Mouse (Mus musculus): ENCODE measurements at regions not wholly inside any gene's neighbourhood (a gene's known extent, or its start where the extent isn't known, plus 50 kb on each side); places are given as distances from the start of the nearest gene placed in this dataset.
"Not testable (repeated sequence)": the region's sequence is repeated elsewhere in the genome, so short reads cannot be mapped to it uniquely, and the experiment has no call there.

- no peaks in the 10 kb centered on the region for H3K4me1 ChIP-seq (ENCODE audit: control insufficient read depth, insufficient read depth, low read length)
- H3K36me3 ChIP-seq (ENCODE audit: control insufficient read depth, insufficient read depth, low read length) = no peaks in the 10 kb centered on the region
- DNase-seq (no peak), ATAC-seq (ENCODE audit: low FRiP score, low TSS enrichment) (no peak)
- H3K4me3 ChIP-seq (replicated peaks; ENCODE audit: low read depth, low read length) = no peak overlapping the region
- H3K27me3 ChIP-seq (ENCODE audit: control insufficient read depth, insufficient read depth, low read length) = no peaks in the 10 kb centered on the region
- no peak overlapping the region for H3K27ac ChIP-seq (replicated peaks; ENCODE audit: low read depth, low read length)
- H3K4me2 ChIP-seq (ENCODE audit: low read length) = no peak overlapping the region
- H3K9me3 ChIP-seq (ENCODE audit: control insufficient read depth, low read length) = no peaks in the 10 kb centered on the region
- no peak overlapping the region for H3K9ac ChIP-seq (replicated peaks; ENCODE audit: low read length)
Measured at GRCm38 (mm10) chr4:114296380-114296779, 110.1 kb upstream of the Trabd2b start.

- not testable (repeated sequence) for H3K4me3 ChIP-seq (replicated peaks; ENCODE audit: low read depth, low read length); H3K9ac ChIP-seq (replicated peaks; ENCODE audit: low read length); H3K27me3 ChIP-seq (ENCODE audit: control insufficient read depth, insufficient read depth, low read length); H3K4me1 ChIP-seq (ENCODE audit: control insufficient read depth, insufficient read depth, low read length); DNase-seq; H3K4me2 ChIP-seq (ENCODE audit: low read length); H3K9me3 ChIP-seq (ENCODE audit: control insufficient read depth, low read length); H3K36me3 ChIP-seq (ENCODE audit: control insufficient read depth, insufficient read depth, low read length); H3K27ac ChIP-seq (replicated peaks; ENCODE audit: low read depth, low read length); ATAC-seq (ENCODE audit: low FRiP score, low TSS enrichment)
- WGBS = 72% methylated on average over 1 of the region's 1 CpGs
Measured at GRCm38 (mm10) chr4:114298517-114298916, 108.0 kb upstream of the Trabd2b start.

GRCm38 (mm10) chr4:114300390-114301012 lies 106.0 kb upstream of the Trabd2b start:
- Histone ChIP-seq H3K27me3 (ENCODE audit: control insufficient read depth, insufficient read depth, low read length) (no peaks in the 10 kb centered on the region), H3K4me3 (replicated peaks; ENCODE audit: low read depth, low read length) (no peak overlapping the region), H3K27ac (replicated peaks; ENCODE audit: low read depth, low read length) (no peak overlapping the region), H3K9me3 (ENCODE audit: control insufficient read depth, low read length) (no peaks in the 10 kb centered on the region), H3K36me3 (ENCODE audit: control insufficient read depth, insufficient read depth, low read length) (no peaks in the 10 kb centered on the region), H3K4me1 (ENCODE audit: control insufficient read depth, insufficient read depth, low read length) (no peaks in the 10 kb centered on the region), H3K4me2 (ENCODE audit: low read length) (no peak overlapping the region), H3K9ac (replicated peaks; ENCODE audit: low read length) (no peak overlapping the region)
- 43% methylated on average over 3 of the region's 3 CpGs for WGBS
- DNase-seq = peak; percentile 74
- no peak for ATAC-seq (ENCODE audit: low FRiP score, low TSS enrichment)

- Histone ChIP-seq H3K4me2 (ENCODE audit: low read length) (no peak overlapping the region), H3K27me3 (ENCODE audit: control insufficient read depth, insufficient read depth, low read length) (no peaks in the 10 kb centered on the region), H3K36me3 (ENCODE audit: control insufficient read depth, insufficient read depth, low read length) (no peaks in the 10 kb centered on the region), H3K4me1 (ENCODE audit: control insufficient read depth, insufficient read depth, low read length) (no peaks in the 10 kb centered on the region), H3K4me3 (replicated peaks; ENCODE audit: low read depth, low read length) (no peak overlapping the region), H3K27ac (replicated peaks; ENCODE audit: low read depth, low read length) (no peak overlapping the region), H3K9ac (replicated peaks; ENCODE audit: low read length) (no peak overlapping the region), H3K9me3 (ENCODE audit: control insufficient read depth, low read length) (no peaks in the 10 kb centered on the region)
- no peak for ATAC-seq (ENCODE audit: low FRiP score, low TSS enrichment)
- DNase-seq = no peak
- 79% methylated on average over 1 of the region's 1 CpGs for WGBS
Measured at GRCm38 (mm10) chr4:114304654-114305053, 101.9 kb upstream of the Trabd2b start.

- Histone ChIP-seq H3K9ac (replicated peaks; ENCODE audit: low read length) (no peak overlapping the region), H3K36me3 (ENCODE audit: control insufficient read depth, insufficient read depth, low read length) (no peaks in the 10 kb centered on the region), H3K4me3 (replicated peaks; ENCODE audit: low read depth, low read length) (no peak overlapping the region), H3K4me2 (ENCODE audit: low read length) (no peak overlapping the region), H3K9me3 (ENCODE audit: control insufficient read depth, low read length) (no peaks in the 10 kb centered on the region), H3K27ac (replicated peaks; ENCODE audit: low read depth, low read length) (no peak overlapping the region), H3K27me3 (ENCODE audit: control insufficient read depth, insufficient read depth, low read length) (no peaks in the 10 kb centered on the region), H3K4me1 (ENCODE audit: control insufficient read depth, insufficient read depth, low read length) (no peaks in the 10 kb centered on the region)
- no peak for DNase-seq
- no peak for ATAC-seq (ENCODE audit: low FRiP score, low TSS enrichment)
- 50% methylated on average over 1 of the region's 1 CpGs for WGBS
Measured at GRCm38 (mm10) chr4:114307491-114307890, 99.0 kb upstream of the Trabd2b start.

- Histone ChIP-seq H3K9ac (replicated peaks; ENCODE audit: low read length) (no peak overlapping the region), H3K36me3 (ENCODE audit: control insufficient read depth, insufficient read depth, low read length) (no peaks in the 10 kb centered on the region), H3K4me1 (ENCODE audit: control insufficient read depth, insufficient read depth, low read length) (no peaks in the 10 kb centered on the region), H3K4me3 (replicated peaks; ENCODE audit: low read depth, low read length) (no peak overlapping the region), H3K27ac (replicated peaks; ENCODE audit: low read depth, low read length) (no peak overlapping the region), H3K4me2 (ENCODE audit: low read length) (no peak overlapping the region), H3K9me3 (ENCODE audit: control insufficient read depth, low read length) (no peaks in the 10 kb centered on the region), H3K27me3 (ENCODE audit: control insufficient read depth, insufficient read depth, low read length) (no peaks in the 10 kb centered on the region)
- DNase-seq (peak; percentile 71), ATAC-seq (ENCODE audit: low FRiP score, low TSS enrichment) (no peak)
- WGBS = 5% methylated on average over 1 of the region's 1 CpGs
Measured at GRCm38 (mm10) chr4:114308518-114308917, 98.0 kb upstream of the Trabd2b start.

- H3K36me3 ChIP-seq (ENCODE audit: control insufficient read depth, insufficient read depth, low read length) = no peaks in the 10 kb centered on the region
- H3K9ac ChIP-seq (replicated peaks; ENCODE audit: low read length) = no peak overlapping the region
- H3K27ac ChIP-seq (replicated peaks; ENCODE audit: low read depth, low read length) = no peak overlapping the region
- ATAC-seq (ENCODE audit: low FRiP score, low TSS enrichment) (no peak), DNase-seq (no peak)
- no peaks in the 10 kb centered on the region for H3K27me3 ChIP-seq (ENCODE audit: control insufficient read depth, insufficient read depth, low read length)
- H3K4me1 ChIP-seq (ENCODE audit: control insufficient read depth, insufficient read depth, low read length) = no peaks in the 10 kb centered on the region
- no peak overlapping the region for H3K4me2 ChIP-seq (ENCODE audit: low read length)
- H3K4me3 ChIP-seq (replicated peaks; ENCODE audit: low read depth, low read length) = no peak overlapping the region
- 74% methylated on average over 2 of the region's 2 CpGs for WGBS
- no peaks in the 10 kb centered on the region for H3K9me3 ChIP-seq (ENCODE audit: control insufficient read depth, low read length)
Measured at GRCm38 (mm10) chr4:114315051-114315450, 91.5 kb upstream of the Trabd2b start.

- no peak overlapping the region for H3K9ac ChIP-seq (replicated peaks; ENCODE audit: low read length)
- no peak for DNase-seq
- no peaks in the 10 kb centered on the region for H3K36me3 ChIP-seq (ENCODE audit: control insufficient read depth, insufficient read depth, low read length)
- no peak overlapping the region for H3K4me2 ChIP-seq (ENCODE audit: low read length)
- no peaks in the 10 kb centered on the region for H3K27me3 ChIP-seq (ENCODE audit: control insufficient read depth, insufficient read depth, low read length)
- no peak for ATAC-seq (ENCODE audit: low FRiP score, low TSS enrichment)
- H3K27ac ChIP-seq (replicated peaks; ENCODE audit: low read depth, low read length) = no peak overlapping the region
- H3K4me3 ChIP-seq (replicated peaks; ENCODE audit: low read depth, low read length) = no peak overlapping the region
- WGBS = 94% methylated on average over 2 of the region's 2 CpGs
- no peaks in the 10 kb centered on the region for H3K9me3 ChIP-seq (ENCODE audit: control insufficient read depth, low read length)
- no peaks in the 10 kb centered on the region for H3K4me1 ChIP-seq (ENCODE audit: control insufficient read depth, insufficient read depth, low read length)
Measured at GRCm38 (mm10) chr4:114315556-114315955, 91.0 kb upstream of the Trabd2b start.

- H3K27ac ChIP-seq (replicated peaks; ENCODE audit: low read depth, low read length) = no peak overlapping the region
- no peaks in the 10 kb centered on the region for H3K4me1 ChIP-seq (ENCODE audit: control insufficient read depth, insufficient read depth, low read length)
- no peaks in the 10 kb centered on the region for H3K9me3 ChIP-seq (ENCODE audit: control insufficient read depth, low read length)
- WGBS = 85% methylated on average over 2 of the region's 2 CpGs
- H3K9ac ChIP-seq (replicated peaks; ENCODE audit: low read length) = no peak overlapping the region
- H3K36me3 ChIP-seq (ENCODE audit: control insufficient read depth, insufficient read depth, low read length) = no peaks in the 10 kb centered on the region
- no peak overlapping the region for H3K4me3 ChIP-seq (replicated peaks; ENCODE audit: low read depth, low read length)
- no peak for DNase-seq
- ATAC-seq (ENCODE audit: low FRiP score, low TSS enrichment) = no peak
- H3K4me2 ChIP-seq (ENCODE audit: low read length) = no peak overlapping the region
- H3K27me3 ChIP-seq (ENCODE audit: control insufficient read depth, insufficient read depth, low read length) = no peaks in the 10 kb centered on the region
Measured at GRCm38 (mm10) chr4:114317076-114317475, 89.4 kb upstream of the Trabd2b start.

Measured in midbrain, embryonic 14.5 days (tissue).